Mouse (Mus musculus) neural tube, embryonic 11.5 days (tissue): Measurements from ENCODE around the gene Gm49392. TPM values are rescaled to one million over a fixed set of nuclear protein-coding genes. Genes with fewer than 3 reads are reported as not detected.

Experiments
- ATAC-seq: fragments of 200-750 bp; cut with Nextera tagmentation; 2 replicates; pipeline ENCODE4 v1.8.0; 2017; ENCODE audit warnings: moderate number of reproducible peaks, mild to moderate bottlenecking, moderate TSS enrichment, moderate library complexity; ENCODE audit not compliant: insufficient read depth, low FRiP score, low TSS enrichment
- DNase-seq: peaks from one replicate; pipeline ENCODE4 v3.0.0-alpha.2; 2015; ENCODE audit warnings: low spot score
- H3K27ac ChIP-seq: fragments of 300-500 bp; sonication (generic); 2 replicates; pipeline ENCODE4 v1.5.1; 2014; ENCODE audit warnings: low read depth, mild to moderate bottlenecking, low read length
- H3K27me3 ChIP-seq: fragments of 300-500 bp; sonication (generic); 2 replicates; pipeline ENCODE4 v1.6.1; 2014; ENCODE audit warnings: mild to moderate bottlenecking, low read length, mixed read lengths; ENCODE audit not compliant: control insufficient read depth, insufficient read depth
- H3K36me3 ChIP-seq: fragments of 300-500 bp; sonication (generic); 2 replicates; pipeline ENCODE4 v1.6.1; 2014; ENCODE audit warnings: mild to moderate bottlenecking, low read length, moderate library complexity, mixed read lengths; ENCODE audit not compliant: control insufficient read depth, insufficient read depth
- H3K4me1 ChIP-seq: fragments of 300-500 bp; sonication (generic); 2 replicates; pipeline ENCODE4 v1.6.1; 2014; ENCODE audit warnings: low read length, mixed read lengths; ENCODE audit not compliant: control insufficient read depth, insufficient read depth
- H3K4me2 ChIP-seq: fragments of 300-500 bp; sonication (generic); 2 replicates; pipeline ENCODE4 v1.6.1; 2014; ENCODE audit warnings: low read depth, mild to moderate bottlenecking, moderate library complexity
- H3K4me3 ChIP-seq: fragments of 300-500 bp; sonication (generic); 2 replicates; pipeline ENCODE4 v1.5.1; 2014; ENCODE audit warnings: low read depth, low read length
- H3K9ac ChIP-seq: fragments of 300-500 bp; sonication (generic); 2 replicates; pipeline ENCODE4 v1.6.1; 2014; ENCODE audit warnings: mild to moderate bottlenecking, low read length
- H3K9me3 ChIP-seq: fragments of 300-500 bp; sonication (generic); 2 replicates; pipeline ENCODE4 v1.6.1; 2016; ENCODE audit warnings: low read length; ENCODE audit not compliant: control insufficient read depth
- WGBS: fragments of 180-500 bp; shearing (Covaris S2); extraction: QIAGEN DNeasy Blood & Tissue Kit; methylation state at CpG from one replicate; pipeline ENCODE4 v1.1.7; 2014; 5-methylcytosine and 5-hydroxymethylcytosine counted together
- polyA plus RNA-seq: library from polyadenylated mRNA; unstranded; fragments of >200 nt; fragmentation: Nextera tagmentation; extraction: Ambion mirVana; gene quantifications from 2 replicates; pipeline ENCODE4 v1.2.1, GENCODE M21; 2014

Gm49392 gene
- polyA plus RNA-seq, 1 experiment from 2014 or later: 0.20 TPM

- H3K4me3 ChIP-seq: no peak overlapping the region
- DNase-seq: no peak
- 85% methylated on average over 4 of the region's 4 CpGs for WGBS
- no peaks in the 10 kb centered on the region for H3K4me1 ChIP-seq
- no peaks in the 10 kb centered on the region for H3K36me3 ChIP-seq
- no peak overlapping the region for H3K4me2 ChIP-seq
- H3K27ac ChIP-seq: no peak overlapping the region
- ATAC-seq: no peak
- H3K27me3 ChIP-seq: no peaks in the 10 kb centered on the region
- no peaks in the 10 kb centered on the region for H3K9me3 ChIP-seq
- H3K9ac ChIP-seq: no peak overlapping the region
These were observed 48.2 kb downstream of the Gm49392 start for GRCm38 (mm10) chr13:60848241-60849120.

- DNase-seq (no peak), ATAC-seq (no peak)
- H3K9ac ChIP-seq: no peak overlapping the region
- 85% methylated on average over 8 of the region's 8 CpGs for WGBS
- H3K27me3 ChIP-seq: no peaks in the 10 kb centered on the region
- H3K9me3 ChIP-seq: no peaks in the 10 kb centered on the region
- H3K27ac ChIP-seq: no peak overlapping the region
- no peaks in the 10 kb centered on the region for H3K36me3 ChIP-seq
- no peak overlapping the region for H3K4me3 ChIP-seq
- no peaks in the 10 kb centered on the region for H3K4me1 ChIP-seq
- no peak overlapping the region for H3K4me2 ChIP-seq
These were observed 53.5 kb downstream of the Gm49392 start for GRCm38 (mm10) chr13:60843153-60843552.

- ATAC-seq (no peak), DNase-seq (no peak)
- Histone ChIP-seq H3K9me3 (no peaks in the 10 kb centered on the region), H3K4me3 (no peak overlapping the region), H3K27me3 (no peaks in the 10 kb centered on the region), H3K4me1 (no peaks in the 10 kb centered on the region), H3K4me2 (no peak overlapping the region), H3K27ac (no peak overlapping the region), H3K36me3 (no peaks in the 10 kb centered on the region), H3K9ac (no peak overlapping the region)
- whole genome bisulfite sequencing: 78% methylated on average over 6 of the region's 6 CpGs
These were observed 54.0 kb downstream of the Gm49392 start for GRCm38 (mm10) chr13:60842703-60843102.

GRCm38 (mm10) chr13:60839353-60839902 is 57.3 kb downstream of the Gm49392 start:
- no peak overlapping the region for H3K4me3 ChIP-seq
- H3K9me3 ChIP-seq: no peaks in the 10 kb centered on the region
- ATAC-seq (no peak), DNase-seq (no peak)
- H3K27me3 ChIP-seq: no peaks in the 10 kb centered on the region
- H3K27ac ChIP-seq: no peak overlapping the region
- H3K4me2 ChIP-seq: no peak overlapping the region
- no peaks in the 10 kb centered on the region for H3K4me1 ChIP-seq
- no peak overlapping the region for H3K9ac ChIP-seq
- 85% methylated on average over 2 of the region's 2 CpGs for WGBS
- H3K36me3 ChIP-seq: no peaks in the 10 kb centered on the region

GRCm38 (mm10) chr13:60826052-60826451 is 70.6 kb downstream of the Gm49392 start:
- no peak overlapping the region for H3K4me2 ChIP-seq
- DNase-seq (no peak), ATAC-seq (no peak)
- H3K27ac ChIP-seq: no peak overlapping the region
- H3K36me3 ChIP-seq: no peaks in the 10 kb centered on the region
- H3K4me3 ChIP-seq: no peak overlapping the region
- no peaks in the 10 kb centered on the region for H3K9me3 ChIP-seq
- WGBS: 73% methylated on average over 3 of the region's 3 CpGs
- no peaks in the 10 kb centered on the region for H3K27me3 ChIP-seq
- H3K9ac ChIP-seq: no peak overlapping the region
- H3K4me1 ChIP-seq: no peaks in the 10 kb centered on the region

- H3K27ac ChIP-seq: no peak overlapping the region
- H3K27me3 ChIP-seq: no peaks in the 10 kb centered on the region
- no peak overlapping the region for H3K4me3 ChIP-seq
- H3K4me1 ChIP-seq: no peaks in the 10 kb centered on the region
- WGBS: 73% methylated on average over 3 of the region's 3 CpGs
- H3K4me2 ChIP-seq: no peak overlapping the region
- H3K36me3 ChIP-seq: no peaks in the 10 kb centered on the region
- no peak overlapping the region for H3K9ac ChIP-seq
- ATAC-seq (no peak), DNase-seq (no peak)
- no peaks in the 10 kb centered on the region for H3K9me3 ChIP-seq
These were observed 76.1 kb downstream of the Gm49392 start for GRCm38 (mm10) chr13:60820486-60821175.

- Histone ChIP-seq H3K9ac (no peak overlapping the region), H3K9me3 (no peaks in the 10 kb centered on the region), H3K27me3 (no peaks in the 10 kb centered on the region), H3K4me3 (no peak overlapping the region), H3K4me1 (no peaks in the 10 kb centered on the region), H3K4me2 (no peak overlapping the region), H3K27ac (no peak overlapping the region), H3K36me3 (no peaks in the 10 kb centered on the region)
- ATAC-seq (no peak), DNase-seq (peak; percentile 31)
- 14% methylated on average over 7 of the region's 7 CpGs for WGBS
These were observed 77.2 kb downstream of the Gm49392 start for GRCm38 (mm10) chr13:60819469-60819868.

GRCm38 (mm10) chr13:60813722-60814121 is 83.0 kb downstream of the Gm49392 start:
- WGBS: 81% methylated on average over 1 of the region's 1 CpGs
- no peak for ATAC-seq

More at GRCm38 (mm10) chr13:60813722-60814121, 83.0 kb downstream of the Gm49392 start:
- no peak overlapping the region for H3K27ac ChIP-seq
- H3K4me3 ChIP-seq: no peak overlapping the region
- no peak overlapping the region for H3K4me2 ChIP-seq
- no peaks in the 10 kb centered on the region for H3K36me3 ChIP-seq
- H3K4me1 ChIP-seq: no peaks in the 10 kb centered on the region
- no peaks in the 10 kb centered on the region for H3K27me3 ChIP-seq
- no peaks in the 10 kb centered on the region for H3K9me3 ChIP-seq
- DNase-seq: no peak
- no peak overlapping the region for H3K9ac ChIP-seq
